Mouse (Mus musculus) thymus, adult 2 months (tissue): ENCODE measurements around the gene 4930426L09Rik.

ENCODE experiments used
- CTCF ChIP-seq: fragments of 200-500 bp; IDR thresholded peaks from 2 replicates; pipeline ENCODE4 v1.5.1; 2012; ENCODE audit warnings: mild to moderate bottlenecking, control low read depth, low read length, moderate library complexity, borderline replicate concordance; ENCODE audit not compliant: control insufficient read depth, poor library complexity, insufficient read depth; ENCODE audit errors: extremely low read depth
- POLR2A ChIP-seq: fragments of 200-500 bp; IDR thresholded peaks from 2 replicates; pipeline ENCODE4 v1.6.1; 2012; ENCODE audit warnings: mild to moderate bottlenecking, low read length, control low read depth, moderate library complexity; ENCODE audit not compliant: control insufficient read depth, poor library complexity, insufficient read depth; ENCODE audit errors: extremely low read depth

DNA sequence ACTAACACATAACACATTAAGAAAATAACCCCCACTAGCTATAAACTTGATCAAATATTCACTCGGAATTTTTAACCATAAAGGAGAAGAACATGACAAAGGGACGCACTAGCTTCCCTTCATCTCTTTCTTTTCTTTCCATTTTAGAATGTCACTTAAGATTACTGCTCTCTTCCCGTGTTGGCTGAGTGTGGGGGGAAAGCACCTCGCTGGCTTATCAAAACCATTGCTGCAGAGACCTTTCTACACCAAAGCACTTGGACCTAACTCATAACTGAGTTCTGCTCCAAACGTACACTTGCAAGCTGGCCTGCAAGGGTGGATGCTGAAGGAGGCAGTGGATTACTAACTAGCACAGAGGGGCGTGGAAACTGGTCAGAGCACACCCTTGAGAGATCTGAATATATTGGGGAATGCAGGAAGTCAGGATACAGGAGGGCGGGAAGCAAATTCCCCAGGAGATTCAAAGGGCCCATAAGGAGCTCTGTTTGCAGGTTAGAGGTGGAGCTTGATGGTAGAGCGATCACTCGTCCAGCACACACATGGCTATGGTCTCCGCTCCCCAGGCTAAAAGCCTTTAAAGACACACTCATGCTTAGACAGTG lies 20.8 kb upstream of the 4930426L09Rik start:
- no peak for TF ChIP-seq POLR2A
- TF ChIP-seq CTCF, result no peak
